Mouse (Mus musculus) stomach, embryonic 14.5 days (tissue): Measurements from ENCODE around the gene Cers6. TPM values are rescaled to one million over a fixed set of nuclear protein-coding genes. Genes with fewer than 3 reads are reported as not detected.

Source experiments
- ATAC-seq: fragments of 200-750 bp; cut with Nextera tagmentation; 2 replicates; pipeline ENCODE4 v1.8.0; 2017; ENCODE audit warnings: low read depth, moderate TSS enrichment; ENCODE audit not compliant: insufficient number of reproducible peaks, insufficient read depth, low FRiP score
- H3K27ac ChIP-seq: fragments of 300-500 bp; sonication (generic); 2 replicates; pipeline ENCODE4 v1.5.1; 2014; ENCODE audit warnings: mild to moderate bottlenecking, low read length, moderate library complexity, mixed read lengths
- H3K27me3 ChIP-seq: fragments of 300-500 bp; sonication (generic); 2 replicates; pipeline ENCODE4 v1.6.1; 2014; ENCODE audit warnings: low read length, control low read depth, mixed read lengths; ENCODE audit not compliant: control insufficient read depth, insufficient read depth
- H3K36me3 ChIP-seq: fragments of 300-500 bp; sonication (generic); 2 replicates; pipeline ENCODE4 v1.6.1; 2014; ENCODE audit warnings: mild to moderate bottlenecking, control low read depth, low read length, moderate library complexity, mixed read lengths; ENCODE audit not compliant: control insufficient read depth, insufficient read depth
- H3K4me1 ChIP-seq: fragments of 300-500 bp; sonication (generic); 2 replicates; pipeline ENCODE4 v1.6.1; 2014; ENCODE audit warnings: low read length, control low read depth, mixed read lengths; ENCODE audit not compliant: control insufficient read depth, insufficient read depth
- H3K4me2 ChIP-seq: fragments of 300-500 bp; sonication (generic); replicated peaks from 2 replicates; pipeline ENCODE4 v1.6.1; 2014; ENCODE audit warnings: low read depth, low read length, control low read depth
- H3K4me3 ChIP-seq: fragments of 300-500 bp; sonication (generic); 2 replicates; pipeline ENCODE4 v1.5.1; 2014; ENCODE audit warnings: low read depth, low read length, control low read depth
- H3K9ac ChIP-seq: fragments of 300-500 bp; sonication (generic); replicated peaks from 2 replicates; pipeline ENCODE4 v1.6.1; 2014; ENCODE audit warnings: low read depth, mild to moderate bottlenecking, control low read depth, low read length, moderate library complexity, mixed read lengths
- H3K9me3 ChIP-seq: fragments of 300-500 bp; sonication (generic); 2 replicates; pipeline ENCODE4 v1.6.1; 2016; ENCODE audit warnings: low read depth, low read length, control low read depth; ENCODE audit not compliant: control insufficient read depth
- WGBS: fragments of 180-500 bp; shearing (Covaris S2); extraction: QIAGEN DNeasy Blood & Tissue Kit; methylation state at CpG from one replicate; pipeline ENCODE4 v1.1.7; 2014; 5-methylcytosine and 5-hydroxymethylcytosine counted together
- polyA plus RNA-seq: library from polyadenylated mRNA; unstranded; fragments of >200 nt; fragmentation: Nextera tagmentation; extraction: Ambion mirVana; gene quantifications from 2 replicates; pipeline ENCODE4 v1.2.1, GENCODE M21; 2014

The Cers6 gene
- polyA plus RNA-seq, 1 experiment from 2014 or later = 37.5 TPM

- Histone ChIP-seq H3K4me3 (no peak overlapping the region), H3K36me3 (no peaks in the 10 kb centered on the region), H3K9me3 (no peaks in the 10 kb centered on the region), H3K27me3 (no peaks in the 10 kb centered on the region), H3K9ac (no peak overlapping the region), H3K4me1 (no peaks in the 10 kb centered on the region), H3K4me2 (no peak overlapping the region), H3K27ac (no peak overlapping the region)
- WGBS = 90% methylated on average over 6 of the region's 6 CpGs
- no peak for ATAC-seq
These were observed 127.9 kb downstream of the Cers6 start for GRCm38 (mm10) chr2:68989117-68989516.

- H3K27me3 ChIP-seq = no peaks in the 10 kb centered on the region
- ATAC-seq = no peak
- no peaks in the 10 kb centered on the region for H3K36me3 ChIP-seq
- no peak overlapping the region for H3K9ac ChIP-seq
- H3K4me1 ChIP-seq = no peaks in the 10 kb centered on the region; the same call in 1 of the 2 replicates
- WGBS = 82% methylated on average over 5 of the region's 5 CpGs
- no peak overlapping the region for H3K4me2 ChIP-seq
- no peak overlapping the region for H3K27ac ChIP-seq
- no peaks in the 10 kb centered on the region for H3K9me3 ChIP-seq
- no peak overlapping the region for H3K4me3 ChIP-seq
These were observed 131.4 kb downstream of the Cers6 start for GRCm38 (mm10) chr2:68992629-68993028.

- H3K36me3 ChIP-seq = no peaks in the 10 kb centered on the region
- H3K4me2 ChIP-seq = no peak overlapping the region
- H3K9ac ChIP-seq = no peak overlapping the region
- H3K4me1 ChIP-seq = no peaks in the 10 kb centered on the region; the same call in 1 of the 2 replicates
- H3K27ac ChIP-seq = no peak overlapping the region
- H3K9me3 ChIP-seq = no peaks in the 10 kb centered on the region
- no peak for ATAC-seq
- H3K4me3 ChIP-seq = no peak overlapping the region
- no peaks in the 10 kb centered on the region for H3K27me3 ChIP-seq
These were observed 133.2 kb downstream of the Cers6 start for GRCm38 (mm10) chr2:68994441-68994840.

GRCm38 (mm10) chr2:68995723-68996122 is 134.5 kb downstream of the Cers6 start:
- Histone ChIP-seq H3K27me3 (no peaks in the 10 kb centered on the region), H3K9ac (no peak overlapping the region), H3K36me3 (no peaks in the 10 kb centered on the region), H3K9me3 (no peaks in the 10 kb centered on the region), H3K4me1 (no peaks in the 10 kb centered on the region; the same call in 1 of the 2 replicates), H3K4me3 (no peak overlapping the region), H3K27ac (no peak overlapping the region), H3K4me2 (no peak overlapping the region)
- no peak for ATAC-seq

- Histone ChIP-seq H3K4me2 (no peak overlapping the region), H3K27ac (no peak overlapping the region), H3K4me3 (no peak overlapping the region), H3K4me1 (no peaks in the 10 kb centered on the region; the same call in 1 of the 2 replicates), H3K9ac (no peak overlapping the region), H3K27me3 (no peaks in the 10 kb centered on the region), H3K36me3 (no peaks in the 10 kb centered on the region), H3K9me3 (no peaks in the 10 kb centered on the region)
- ATAC-seq = no peak
- WGBS = 84% methylated on average over 1 of the region's 1 CpGs
These were observed 135.0 kb downstream of the Cers6 start for GRCm38 (mm10) chr2:68996268-68996667.

- H3K27ac ChIP-seq = no peak overlapping the region
- no peaks in the 10 kb centered on the region for H3K36me3 ChIP-seq
- H3K27me3 ChIP-seq = no peaks in the 10 kb centered on the region
- 93% methylated on average over 5 of the region's 5 CpGs for WGBS
- no peak overlapping the region for H3K4me3 ChIP-seq
- no peak for ATAC-seq
- H3K4me1 ChIP-seq = no peaks in the 10 kb centered on the region
- H3K4me2 ChIP-seq = no peak overlapping the region
- no peak overlapping the region for H3K9ac ChIP-seq
- no peaks in the 10 kb centered on the region for H3K9me3 ChIP-seq
These were observed 142.8 kb downstream of the Cers6 start for GRCm38 (mm10) chr2:69004001-69004400.

GRCm38 (mm10) chr2:69011392-69011791 is 150.2 kb downstream of the Cers6 start:
- H3K4me1 ChIP-seq = no peaks in the 10 kb centered on the region
- no peak overlapping the region for H3K27ac ChIP-seq
- WGBS = 70% methylated on average over 7 of the region's 7 CpGs
- H3K27me3 ChIP-seq = no peaks in the 10 kb centered on the region
- H3K4me2 ChIP-seq = no peak overlapping the region
- no peaks in the 10 kb centered on the region for H3K9me3 ChIP-seq
- no peak for ATAC-seq
- H3K4me3 ChIP-seq = no peak overlapping the region
- H3K9ac ChIP-seq = no peak overlapping the region
- no peaks in the 10 kb centered on the region for H3K36me3 ChIP-seq

GRCm38 (mm10) chr2:69011860-69012259 is 150.6 kb downstream of the Cers6 start:
- H3K27me3 ChIP-seq = no peaks in the 10 kb centered on the region
- no peak overlapping the region for H3K4me3 ChIP-seq
- no peaks in the 10 kb centered on the region for H3K9me3 ChIP-seq
- H3K4me1 ChIP-seq = no peaks in the 10 kb centered on the region
- no peak overlapping the region for H3K27ac ChIP-seq
- WGBS = 68% methylated on average over 2 of the region's 2 CpGs
- ATAC-seq = no peak
- H3K9ac ChIP-seq = no peak overlapping the region
- H3K36me3 ChIP-seq = no peaks in the 10 kb centered on the region
- no peak overlapping the region for H3K4me2 ChIP-seq

- Histone ChIP-seq H3K27ac (no peak overlapping the region), H3K4me1 (no peaks in the 10 kb centered on the region), H3K9ac (no peak overlapping the region), H3K27me3 (no peaks in the 10 kb centered on the region), H3K36me3 (no peaks in the 10 kb centered on the region), H3K4me2 (no peak overlapping the region), H3K9me3 (no peaks in the 10 kb centered on the region), H3K4me3 (no peak overlapping the region)
- 96% methylated on average over 9 of the region's 9 CpGs for WGBS
- ATAC-seq = no peak
These were observed 153.0 kb downstream of the Cers6 start for GRCm38 (mm10) chr2:69014241-69014640.
